Mouse (Mus musculus) Patski (cell line): ENCODE results near the gene Nop2. TPM values are rescaled to one million over a fixed set of nuclear protein-coding genes. Genes with fewer than 3 reads are reported as not detected.

Source experiments
- ATAC-seq: fragments of 100-300 bp; one replicate; pipeline ENCODE4 v1.8.0; 2021
- CTCF ChIA-PET: fragments of 350-600 bp; sonication (Branson Sonifier 250); formaldehyde crosslinking; loops from one replicate; lab custom pipeline; 2022; ENCODE audit warnings: inconsistent platforms; lab: Charles Lee
- POLR2A ChIA-PET: fragments of 350-600 bp; sonication (Branson Sonifier 250); formaldehyde crosslinking; loops from one replicate; lab custom pipeline; 2022; ENCODE audit warnings: antibody characterized with exemption, inconsistent platforms; lab: Charles Lee
- DNase-seq: peaks from one replicate; pipeline ENCODE4 v3.0.0-alpha.2; 2011; ENCODE audit warnings: low read depth, low spot score
- H3K27me3 ChIP-seq: fragments of 371-371 bp; one replicate; pipeline ENCODE4 v1.5.1; 2021
- CTCF ChIP-seq: fragments of 100-300 bp; IDR thresholded peaks from one replicate; pipeline ENCODE4 v1.5.1; 2021
- in situ Hi-C: fragments of 300-500 bp; cut with MboI; formaldehyde crosslinking; loops from 3 replicates; pipeline ENCODE4 v1.11.1; 2018; ENCODE audit warnings: low pct_unique_long_range_greater_than_20kb, mixed read lengths
- polyA plus RNA-seq: library from polyadenylated mRNA; unstranded; gene quantifications from one replicate; pipeline ENCODE4 v1.2.3, GENCODE M21; 2021

Nop2 gene
- polyA plus RNA-seq, 1 experiment from 2014 or later = 65.0 TPM

DNA sequence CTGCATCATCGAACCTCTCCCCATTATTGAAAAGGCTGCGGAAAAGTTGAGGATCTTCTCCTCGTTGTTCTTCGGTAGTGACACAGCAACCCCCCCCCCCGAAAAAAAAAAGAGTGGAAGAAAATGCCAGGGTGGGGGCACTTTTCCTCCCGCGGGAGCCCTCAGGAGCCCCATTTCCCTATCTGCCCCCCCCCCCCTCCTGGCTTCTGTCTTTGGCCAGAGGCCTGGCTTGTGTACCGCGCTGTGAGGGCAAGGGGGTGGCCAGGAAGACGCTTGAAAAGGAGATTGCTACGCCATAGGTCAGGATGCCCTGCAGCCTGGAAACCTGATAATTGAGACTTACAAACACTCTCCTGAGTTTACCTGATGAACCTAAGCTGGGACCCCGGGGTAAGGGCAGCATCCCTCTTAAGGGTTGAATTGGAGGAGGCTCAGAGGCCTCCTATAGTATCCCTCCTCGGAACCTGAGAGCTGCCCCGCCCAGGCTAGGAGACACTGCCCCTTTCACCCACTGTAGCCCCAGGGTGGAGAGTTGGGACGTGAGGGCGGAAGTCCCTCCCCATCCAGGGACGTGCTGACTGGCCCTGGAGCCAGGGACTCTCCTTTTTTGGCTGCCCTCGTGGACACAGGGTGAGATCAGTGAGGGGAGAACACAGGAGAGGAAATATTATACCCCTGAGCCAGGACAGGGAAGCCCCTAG is 34.5 kb downstream of the Nop2 start, which contains the start of gene Gapdh:
TSS of gene Gapdh (minus strand) at position 417 of the 701 bp plus-strand sequence.
- DNase-seq (no peak), ATAC-seq (peak; percentile 84)
- in situ Hi-C loops = no loop called here
- CTCF ChIA-PET = interaction anchor here (1.1 kb wide), 3 partner anchors 9 to 105 kb away, joined by 3 to 4 read pairs (median 3); no protein-coding TSS in a partner anchor
- TF ChIP-seq CTCF = no peak
- POLR2A ChIA-PET = interaction anchor here (0.7 to 1.5 kb wide), 5 partner anchors 8 to 69 kb away, joined by 4 to 6 read pairs (median 4); partner anchors contain the start of genes Mrpl51 and Ncapd2
- no peaks in the 10 kb centered on the region for H3K27me3 ChIP-seq

DNA sequence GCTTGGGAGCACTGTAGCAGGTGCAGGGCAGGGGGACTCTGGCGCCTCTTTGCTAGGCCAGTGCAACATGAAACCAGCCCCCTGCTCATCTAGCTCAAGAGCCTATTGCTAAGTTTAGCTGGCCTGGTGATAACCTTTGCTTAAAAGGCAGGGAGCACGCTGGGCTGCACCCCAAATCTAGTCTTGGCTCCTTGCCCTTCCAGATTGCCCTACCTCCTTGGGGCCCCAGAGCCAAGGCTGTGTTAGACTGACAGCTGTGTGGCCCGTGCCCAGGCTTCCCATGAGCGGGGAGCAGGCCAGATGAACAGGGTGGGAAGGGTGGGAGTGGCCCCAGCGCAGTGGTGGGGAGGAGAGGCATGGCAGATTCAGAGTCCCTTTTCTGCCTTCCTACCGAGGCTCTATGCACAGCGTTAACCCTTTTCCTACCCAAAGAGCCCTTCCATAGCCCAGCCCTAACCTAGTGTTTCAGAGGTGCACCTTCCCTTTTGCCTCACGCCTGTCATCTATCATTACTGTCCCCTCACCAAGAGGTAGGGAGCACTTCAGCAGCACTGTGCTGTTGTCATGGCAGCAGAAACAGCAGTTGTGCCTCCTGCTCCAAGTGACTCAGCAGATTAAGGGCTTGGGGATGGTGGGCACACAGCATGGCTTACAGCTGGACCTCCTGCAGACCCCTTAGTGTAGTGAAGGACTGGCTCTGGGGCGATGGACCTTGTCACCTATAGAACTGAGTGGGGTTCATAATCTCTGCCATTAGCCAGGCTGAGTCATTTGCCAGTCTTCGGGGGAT is 35.3 kb downstream of the Nop2 start:
- H3K27me3 ChIP-seq = no peaks in the 10 kb centered on the region
- DNase-seq (no peak), ATAC-seq (no peak)
- POLR2A ChIA-PET = interaction anchor here (0.9 to 1.5 kb wide), 4 partner anchors 13 to 70 kb away, joined by 4 to 6 read pairs (median 6); partner anchors contain the start of genes Mrpl51 and Ncapd2
- in situ Hi-C loops = no loop called here
- CTCF ChIA-PET = interaction anchor here (1.1 kb wide), 2 partner anchors 10 to 52 kb away, joined by 3 to 4 read pairs; no protein-coding TSS in a partner anchor
- no peak for TF ChIP-seq CTCF

GRCm38 (mm10) chr6:125168086-125168485 is 36.4 kb downstream of the Nop2 start:
- no peaks in the 10 kb centered on the region for H3K27me3 ChIP-seq
- CTCF ChIA-PET = interaction anchor here (1.2 to 2.7 kb wide), 2 partner anchors 13 to 18 kb away, joined by 4 to 9 read pairs; no protein-coding TSS in a partner anchor
- no peak for DNase-seq
- POLR2A ChIA-PET = interaction anchor here (0.7 to 0.9 kb wide), 2 partner anchors 64 to 1368 kb away, joined by 3 to 6 read pairs; no protein-coding TSS in a partner anchor
- no peak for TF ChIP-seq CTCF
- ATAC-seq = no peak
- in situ Hi-C loops = no loop called here

GRCm38 (mm10) chr6:125170194-125170593 is 38.5 kb downstream of the Nop2 start:
- no peak for TF ChIP-seq CTCF
- DNase-seq = no peak
- no peak for ATAC-seq
- in situ Hi-C loops = no loop called here
- ChIA-PET POLR2A (interaction anchor here (0.6 to 1.3 kb wide), 3 partner anchors 11 to 101 kb away, joined by 3 to 5 read pairs (median 5); partner anchors contain the start of genes Mrpl51 and Ncapd2), CTCF (interaction anchor here (0.6 to 2.7 kb wide), 5 partner anchors 11 to 101 kb away, joined by 3 to 9 read pairs (median 3); no protein-coding TSS in a partner anchor)
- H3K27me3 ChIP-seq = no peaks in the 10 kb centered on the region

DNA sequence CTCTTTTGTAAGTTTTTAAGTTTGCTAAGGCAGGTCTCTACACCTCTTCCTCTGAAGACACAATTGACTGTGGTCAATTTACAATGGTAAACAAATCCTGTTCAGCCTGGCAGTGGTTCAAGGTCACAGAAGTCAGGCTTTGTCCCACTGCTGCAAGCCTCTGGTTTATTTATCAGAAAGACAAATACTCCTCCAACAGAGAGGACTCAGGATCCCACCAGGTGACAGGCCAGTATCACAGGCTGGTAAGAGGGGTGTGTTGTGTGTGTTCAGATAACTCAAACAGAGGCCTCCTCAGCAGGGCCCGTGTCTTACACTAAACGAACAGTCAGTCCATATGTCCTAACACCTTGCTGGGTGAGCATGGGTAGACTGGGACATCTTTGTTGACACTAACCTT is 40.8 kb downstream of the Nop2 start:
- ChIA-PET POLR2A (no interaction called here), CTCF (no interaction called here)
- ATAC-seq (no peak), DNase-seq (no peak)
- H3K27me3 ChIP-seq = no peaks in the 10 kb centered on the region
- in situ Hi-C loops = no loop called here
- TF ChIP-seq CTCF = no peak

- no peak for TF ChIP-seq CTCF
- ATAC-seq = no peak
- in situ Hi-C loops = no loop called here
- ChIA-PET CTCF (interaction anchor here (1.0 kb wide), 1 partner anchor 15 kb away, joined by 3 read pairs; no protein-coding TSS in a partner anchor), POLR2A (no interaction called here)
- no peak for DNase-seq
- no peaks in the 10 kb centered on the region for H3K27me3 ChIP-seq
Measured at GRCm38 (mm10) chr6:125173256-125173655, 41.5 kb downstream of the Nop2 start.

DNA sequence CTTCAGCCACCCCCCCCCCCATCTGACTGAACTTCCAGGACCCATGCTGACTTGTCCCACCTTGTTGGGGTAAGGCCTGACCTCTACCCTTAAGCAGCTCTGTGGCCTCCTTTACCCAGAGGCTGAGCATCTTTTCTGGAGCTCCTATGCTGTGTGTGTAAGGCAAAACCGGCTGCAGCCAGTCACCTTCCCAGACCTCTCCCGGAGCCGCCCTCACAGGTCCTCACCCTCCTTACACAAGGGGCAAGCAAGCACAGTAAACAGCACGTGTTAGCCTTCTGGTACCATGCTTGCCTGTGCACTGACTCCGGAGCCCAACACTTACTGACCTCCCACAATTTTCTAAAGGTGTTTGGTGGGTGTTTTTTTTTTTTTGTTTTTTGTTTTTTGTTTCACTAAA is 43.8 kb downstream of the Nop2 start:
- in situ Hi-C loops = no loop called here
- H3K27me3 ChIP-seq = no peaks in the 10 kb centered on the region
- ChIA-PET CTCF (no interaction called here), POLR2A (interaction anchor here (1.2 kb wide), 1 partner anchor 11 kb away, joined by 5 read pairs; no protein-coding TSS in a partner anchor)
- no peak for TF ChIP-seq CTCF
- DNase-seq (no peak), ATAC-seq (no peak)

DNA sequence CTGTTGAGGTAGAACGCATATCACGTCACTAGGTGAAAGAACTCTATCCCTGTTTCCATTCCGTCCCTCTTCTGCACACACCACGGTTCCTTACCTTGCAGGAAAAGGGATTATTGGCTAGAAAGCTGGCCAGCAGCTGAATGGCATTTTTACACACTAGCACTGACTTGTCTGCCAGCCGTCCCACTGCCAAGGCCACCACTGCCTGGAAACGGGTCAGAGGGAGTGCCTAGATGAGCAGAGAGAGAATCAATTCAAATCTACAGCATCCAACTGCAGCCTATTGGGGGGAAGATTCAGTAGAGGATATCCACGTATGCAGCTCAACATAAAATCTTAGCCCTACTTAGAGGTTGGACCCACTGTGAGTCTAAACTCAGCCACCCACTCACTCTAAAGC is 47.9 kb downstream of the Nop2 start:
- ChIA-PET POLR2A (no interaction called here), CTCF (no interaction called here)
- no peak for TF ChIP-seq CTCF
- DNase-seq (no peak), ATAC-seq (no peak)
- H3K27me3 ChIP-seq = no peaks in the 10 kb centered on the region
- in situ Hi-C loops = no loop called here

GRCm38 (mm10) chr6:125182133-125182532 is 50.4 kb downstream of the Nop2 start:
- TF ChIP-seq CTCF = no peak
- no peak for DNase-seq
- no peaks in the 10 kb centered on the region for H3K27me3 ChIP-seq
- in situ Hi-C loops = no loop called here
- CTCF ChIA-PET = no interaction called here
- POLR2A ChIA-PET = no interaction called here
- no peak for ATAC-seq

DNA sequence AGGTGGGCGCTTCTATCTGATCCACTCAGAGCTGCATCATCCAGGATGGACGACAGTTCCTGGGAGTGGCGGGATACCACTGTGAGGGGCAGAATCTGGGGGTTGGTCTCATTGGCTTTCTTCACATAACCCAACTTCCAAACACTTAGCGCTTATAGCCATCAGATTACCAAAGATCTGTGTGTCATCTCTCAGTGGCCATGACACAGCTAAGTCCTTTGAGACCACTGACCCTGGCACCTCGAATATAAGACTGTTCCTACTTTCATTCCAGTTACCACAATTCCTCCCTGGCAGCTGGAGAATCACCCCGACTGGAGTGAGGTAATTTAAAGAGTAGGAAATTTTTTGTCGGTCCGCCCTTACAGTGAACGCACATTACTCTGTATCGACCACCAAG is 54.5 kb downstream of the Nop2 start:
- ATAC-seq = no peak
- H3K27me3 ChIP-seq = no peaks in the 10 kb centered on the region
- in situ Hi-C loops = no loop called here
- POLR2A ChIA-PET = interaction anchor here (1.6 kb wide), 1 partner anchor 12 kb away, joined by 5 read pairs; no protein-coding TSS in a partner anchor
- CTCF ChIA-PET = interaction anchor here (1.3 to 1.5 kb wide), 2 partner anchors 18 to 32 kb away, joined by 3 to 4 read pairs; no protein-coding TSS in a partner anchor
- no peak for TF ChIP-seq CTCF
- no peak for DNase-seq
